Comparison of ENCODE assay signal across 8 mouse cellular contexts in the genomic region with DNA sequence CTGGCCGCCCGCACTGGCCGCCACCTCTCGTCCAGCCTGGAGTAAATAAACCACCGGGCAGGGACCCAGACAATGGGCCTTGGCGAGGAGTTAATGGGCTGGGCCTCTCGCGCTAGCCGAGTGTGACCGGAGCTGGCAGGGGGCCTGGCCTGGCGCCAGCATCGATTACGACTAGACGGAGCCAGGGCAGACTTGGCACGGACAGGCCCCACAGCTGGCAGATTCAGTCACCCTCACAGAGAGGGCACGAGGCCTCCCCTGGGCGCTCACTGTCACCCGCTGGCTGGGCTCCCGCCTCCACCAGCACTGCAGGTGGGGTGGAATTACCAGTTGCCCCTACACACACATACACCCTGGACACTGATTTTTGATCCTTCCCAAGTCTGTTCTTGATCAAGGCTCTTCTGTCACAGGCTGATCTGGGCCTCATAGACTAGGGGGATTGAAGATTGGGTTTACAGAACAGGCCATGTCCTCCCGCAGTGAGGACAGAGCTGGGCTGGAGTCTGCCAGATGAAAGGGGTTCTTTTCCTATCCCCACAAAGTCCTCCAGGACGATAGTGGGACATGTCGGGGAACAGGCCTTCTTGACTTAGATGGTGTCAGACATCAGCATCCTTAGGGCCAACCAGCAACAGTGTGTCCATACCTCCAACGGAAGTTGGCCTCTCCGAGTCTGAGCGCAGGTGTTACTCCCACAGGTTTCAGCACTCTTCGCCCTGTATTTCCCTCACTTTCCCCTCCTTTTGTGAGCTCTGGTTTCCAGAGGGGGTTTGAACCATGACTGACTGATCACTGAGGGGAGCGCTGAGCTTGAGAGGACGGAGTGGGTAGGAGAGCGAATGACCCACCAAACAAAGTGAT. TPM values are rescaled to one million over a fixed set of nuclear protein-coding genes. Genes with fewer than 3 reads are reported as not detected.
DNase-seq lines count a peak whose midpoint lies in the region; ATAC-seq lines count a peak whose summit lies in the region.

No protein-coding gene starts in this region.

- peak; percentile 77 for ATAC-seq in intestine, embryonic 14.5 days (replicated peaks; ENCODE audit: low FRiP score, low TSS enrichment, low read depth)
- 0 out of 2 replicates have a peak, but pooled peaks have one; percentile 16 for ATAC-seq in megakaryocyte-erythroid progenitor cell, adult 5-6 weeks (replicated peaks; ENCODE audit: low FRiP score, low TSS enrichment, poor library complexity, severe bottlenecking)

- H3K4me2 ChIP-seq in intestine, embryonic 14.5 days (ENCODE audit: low read length) = no peak overlapping the region

- no peaks in the 10 kb centered on the region for H3K36me3 ChIP-seq in intestine, embryonic 14.5 days (ENCODE audit: control insufficient read depth, insufficient read depth, low read length)

- H3K27ac ChIP-seq in intestine, embryonic 14.5 days (ENCODE audit: low read depth) = no peak overlapping the region

- WGBS in intestine, embryonic 14.5 days = 44% methylated on average over 29 of the region's 29 CpGs

- no peaks in the 10 kb centered on the region for H3K27me3 ChIP-seq in intestine, embryonic 14.5 days (replicated peaks; ENCODE audit: control insufficient read depth, insufficient read depth, low read length)

- DNase-seq in adrenal gland, adult 18-20 months (ENCODE audit: low spot score in 2 of 2) = peak; percentile 85 to 86
- DNase-seq in embryo, embryonic 9.5 days (ENCODE audit: extremely low spot score) = peak; percentile 77
- peak; percentile 95 for DNase-seq in gastrocnemius, postnatal 25 days
- peak; percentile 57 for DNase-seq in intestine, embryonic 14.5 days (ENCODE audit: low spot score)
- peak; percentile 79 for DNase-seq in left cerebral cortex, adult 11 months (ENCODE audit: low spot score)
- DNase-seq in right cerebral cortex, postnatal 36 days (ENCODE audit: low spot score in 2 of 2) = peak; percentile 76
- DNase-seq in natural killer cell, adult 2 months (ENCODE audit: low spot score in 2 of 2) = no peak

- no peak overlapping the region for H3K4me3 ChIP-seq in intestine, embryonic 14.5 days (ENCODE audit: low read depth, low read length)

- peaks cover 13% of the 10 kb centered on the region for H3K4me1 ChIP-seq in intestine, embryonic 14.5 days (replicated peaks; ENCODE audit: control insufficient read depth, insufficient read depth, low read length)

- H3K9me3 ChIP-seq in intestine, embryonic 14.5 days (ENCODE audit: control insufficient read depth, low read length) = no peaks in the 10 kb centered on the region

- H3K9ac ChIP-seq in intestine, embryonic 14.5 days (ENCODE audit: low read length) = no peak overlapping the region

RNA-seq across cellular contexts. Expression of gene Srp14, which starts 31.2 kb away (rescaled TPM):
- 100 to 1,000 TPM; 217 to 225 TPM for total RNA-seq in adrenal gland, adult 18-20 months (2021)
- 100 to 1,000 TPM; 129 to 134 TPM for total RNA-seq in gastrocnemius, postnatal 25 days (2021)
- polyA plus RNA-seq in intestine, embryonic 14.5 days (2014; fragmentation: Nextera tagmentation; extraction: Ambion mirVana) = 203 and 215 TPM in 2 replicates
- 137 and 155 TPM in 2 replicates for total RNA-seq in megakaryocyte-erythroid progenitor cell, adult 5-6 weeks (2014; fragmentation: Nextera tagmentation)
- 129 and 225 TPM in 2 replicates for total RNA-seq in megakaryocyte-erythroid progenitor cell, adult 5-6 weeks (2017)

RNA-seq across cellular contexts. Expression of gene Bmf, which starts 38.8 kb away (rescaled TPM):
- total RNA-seq in adrenal gland, adult 18-20 months (2021) = 1 to 10 TPM; 6.6 to 6.8 TPM
- total RNA-seq in gastrocnemius, postnatal 25 days (2021) = 1 to 10 TPM; 3.4 to 4.7 TPM
- polyA plus RNA-seq in intestine, embryonic 14.5 days (2014; fragmentation: Nextera tagmentation; extraction: Ambion mirVana) = 4.9 and 5.0 TPM in 2 replicates
- total RNA-seq in megakaryocyte-erythroid progenitor cell, adult 5-6 weeks (2014; fragmentation: Nextera tagmentation) = 1.2 TPM in 1 of 2 replicates, not detected in the other
- total RNA-seq in megakaryocyte-erythroid progenitor cell, adult 5-6 weeks (2017) = 1.3 and 2.1 TPM in 2 replicates

Comparison
In these comparisons a context has a peak if more than half of its experiments do, and no peak if none do; other contexts are left out.
1. DNase-seq: peak in adrenal gland, adult 18-20 months (2 of 2), embryo, embryonic 9.5 days (single experiment), gastrocnemius, postnatal 25 days (single experiment), intestine, embryonic 14.5 days (single experiment), left cerebral cortex, adult 11 months (single experiment) and right cerebral cortex, postnatal 36 days (2 of 2); none in natural killer cell, adult 2 months (0 of 2).